Mouse (Mus musculus) gastrocnemius, postnatal 14 days (tissue): ENCODE results near the gene Fstl4. TPM values are rescaled to one million over a fixed set of nuclear protein-coding genes. Genes with fewer than 3 reads are reported as not detected.
"Not testable (repeated sequence)": the region's sequence is repeated elsewhere in the genome, so short reads cannot be mapped to it uniquely, and the experiment has no call there.

ENCODE experiments used
- DNase-seq: peaks from one replicate; pipeline ENCODE4 v3.0.0; 2021; ENCODE audit warnings: mixed read lengths
- intact Hi-C: fragments of 180-260 bp; cut with DNase I; formaldehyde crosslinking; loops from one replicate; pipeline ENCODE4 v1.15.1; 2025; ENCODE audit warnings: low total_unique reads
- total RNA-seq, 2 experiments: library from RNA; stranded (reverse); gene quantifications; 2 replicates each; pipeline ENCODE4 v1.2.3; 2021

The Fstl4 gene
- total RNA-seq, 2 experiments from 2014 or later: 0.08 TPM; not detected in 1

GRCm38 (mm10) chr11:53067699-53068478 is 303.5 kb downstream of the Fstl4 start:
- intact Hi-C loops: no loop called here
- DNase-seq: no peak

DNA sequence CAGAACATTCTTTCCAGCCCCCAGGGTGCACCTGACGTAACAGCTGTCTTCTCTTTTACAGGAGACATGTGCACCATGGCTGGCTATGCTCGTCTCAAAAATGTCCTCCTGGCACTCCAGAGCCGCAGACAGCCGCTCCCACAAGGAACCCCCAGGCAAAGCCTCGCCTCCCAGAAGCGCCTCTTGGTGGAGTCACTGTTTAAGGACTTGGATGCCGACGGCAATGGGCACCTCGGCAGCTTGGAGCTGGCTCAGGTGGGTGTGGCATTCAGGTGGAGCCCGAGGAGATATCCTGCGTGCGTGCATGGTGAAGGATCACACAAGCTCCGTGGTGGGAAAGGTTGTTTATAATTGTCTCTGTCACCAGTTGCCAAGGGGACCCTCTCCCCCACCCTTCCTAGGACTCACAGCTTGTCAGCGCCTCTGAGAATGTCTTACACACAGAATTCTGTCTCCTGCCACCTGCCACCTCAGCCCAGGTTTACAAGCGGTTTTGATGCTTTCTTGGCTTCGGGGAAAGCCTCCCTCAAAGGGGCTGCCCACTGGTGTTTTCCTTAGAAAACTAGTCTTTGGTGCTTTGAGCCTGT is 304.1 kb downstream of the Fstl4 start:
- intact Hi-C loops: no loop called here
- DNase-seq: no peak

DNA sequence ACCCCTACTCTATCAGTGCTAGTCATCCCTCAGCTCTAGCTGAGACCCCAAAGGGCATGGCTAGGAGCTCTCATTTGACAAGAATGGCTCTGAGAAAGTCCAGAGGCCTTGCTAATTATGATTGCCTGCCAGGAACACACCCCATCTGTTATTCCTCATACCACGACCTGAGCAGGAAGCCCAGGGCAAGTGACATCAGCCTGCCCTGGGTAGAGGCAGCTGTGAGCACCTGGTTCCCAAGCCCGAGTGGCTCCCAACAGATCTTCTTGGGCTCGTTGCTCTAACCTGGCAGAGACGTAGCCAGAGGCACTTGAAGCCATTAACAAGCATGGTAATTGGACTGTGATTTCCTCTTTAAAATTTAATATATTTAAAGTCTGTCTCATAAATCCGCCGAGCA is 305.3 kb downstream of the Fstl4 start:
- intact Hi-C loops: no loop called here

GRCm38 (mm10) chr11:53071602-53072001 is 307.2 kb downstream of the Fstl4 start:
- intact Hi-C loops: no loop called here
- no peak for DNase-seq

More for the DNA sequence above, 305.3 kb downstream of the Fstl4 start:
- no peak for DNase-seq

DNA sequence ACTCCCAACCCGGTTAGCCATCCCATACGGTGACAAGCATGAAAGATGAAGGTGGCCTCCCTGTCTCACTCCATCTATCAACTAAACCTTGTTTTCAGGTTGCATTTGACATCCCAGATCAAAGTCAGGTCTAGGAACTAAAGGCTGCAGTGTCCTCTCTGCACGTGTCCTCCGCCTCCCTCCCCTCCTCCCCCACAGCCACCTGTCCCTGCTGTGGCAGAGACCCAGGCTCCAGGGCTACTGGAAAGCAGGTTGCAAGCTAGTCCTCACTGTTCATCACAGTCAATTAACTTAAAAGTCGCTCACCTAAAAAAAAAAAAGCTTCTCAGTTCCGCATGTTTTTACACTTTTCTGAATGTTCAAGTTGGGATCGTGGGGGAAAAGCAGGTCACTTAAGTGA is 313.2 kb downstream of the Fstl4 start:
- DNase-seq: no peak
- intact Hi-C loops: no loop called here

- no peak for DNase-seq
- intact Hi-C loops: no loop called here
Observed at GRCm38 (mm10) chr11:53078419-53079334, 314.2 kb downstream of the Fstl4 start.

- no peak for DNase-seq
- intact Hi-C loops: loop anchor here (10.0 kb wide), 1 partner anchor 173 kb away; no protein-coding TSS in a partner anchor
Observed at GRCm38 (mm10) chr11:53081310-53081709, 316.9 kb downstream of the Fstl4 start.

GRCm38 (mm10) chr11:53085367-53085766 is 320.9 kb downstream of the Fstl4 start:
- intact Hi-C loops: loop anchor here (10.0 kb wide), 1 partner anchor 169 kb away; no protein-coding TSS in a partner anchor
- peak; percentile 43 for DNase-seq

DNA sequence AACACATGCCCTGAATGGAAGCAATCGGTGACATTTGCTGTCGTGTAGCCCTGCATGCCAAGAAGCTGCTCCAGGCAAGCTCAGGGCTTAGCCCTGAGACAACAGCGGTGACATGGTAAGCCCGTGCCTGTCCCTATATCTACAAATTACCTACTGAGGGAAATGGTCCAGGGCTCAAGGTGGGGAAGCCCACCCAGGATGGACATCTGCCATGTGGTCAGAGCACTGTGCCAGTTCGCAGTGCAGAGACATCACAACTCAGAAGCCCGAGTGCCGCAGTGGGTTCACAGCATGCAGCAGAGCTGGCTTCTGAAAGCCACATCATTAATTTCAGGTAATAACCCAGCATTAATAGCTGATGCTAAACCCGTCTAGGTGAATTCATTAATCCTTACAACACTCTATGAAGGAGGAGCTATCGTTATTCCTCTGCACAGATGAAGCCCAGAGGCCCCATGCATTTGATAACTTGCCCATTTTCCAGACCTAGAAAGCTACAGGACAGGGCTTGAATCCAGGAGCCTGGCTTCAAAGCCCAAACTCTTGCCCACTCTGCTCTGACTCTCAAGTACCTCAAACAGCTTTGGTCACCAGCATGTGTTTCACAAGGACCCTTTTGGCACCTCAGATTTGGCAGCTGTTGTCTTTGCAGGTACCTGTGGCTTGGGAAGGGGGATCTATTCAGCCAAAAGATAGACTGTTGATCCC is 321.6 kb downstream of the Fstl4 start:
- DNase-seq: no peak
- intact Hi-C loops: loop anchor here (10.0 kb wide), 1 partner anchor 169 kb away; no protein-coding TSS in a partner anchor

DNA sequence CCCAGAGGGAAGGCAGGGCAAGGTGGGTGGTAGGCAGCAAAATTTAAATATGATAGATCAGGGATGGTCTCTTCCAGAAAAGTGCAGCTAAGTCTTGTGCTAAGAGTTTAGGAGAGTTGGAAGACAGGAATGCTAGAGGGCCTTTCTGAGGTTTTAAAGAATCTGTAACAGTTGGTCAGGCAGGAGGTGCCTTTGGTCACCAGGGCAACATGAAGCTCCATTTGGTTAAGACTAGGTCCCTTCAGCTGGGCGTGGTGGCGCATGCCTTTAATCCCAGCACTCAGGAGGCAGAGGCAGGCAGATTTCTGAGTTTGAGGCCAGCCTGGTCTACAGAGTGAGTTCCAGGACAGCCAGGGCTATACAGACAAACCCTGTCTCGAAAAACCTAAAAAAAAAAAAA is 323.5 kb downstream of the Fstl4 start:
- not testable (repeated sequence) for DNase-seq
- intact Hi-C loops: loop anchor here (10.0 kb wide), 1 partner anchor 167 kb away; no protein-coding TSS in a partner anchor

GRCm38 (mm10) chr11:53091596-53091995 is 327.2 kb downstream of the Fstl4 start:
- intact Hi-C loops: no loop called here
- no peak for DNase-seq

- intact Hi-C loops: no loop called here
- no peak for DNase-seq
Observed at GRCm38 (mm10) chr11:53096871-53097270, 332.4 kb downstream of the Fstl4 start.

DNA sequence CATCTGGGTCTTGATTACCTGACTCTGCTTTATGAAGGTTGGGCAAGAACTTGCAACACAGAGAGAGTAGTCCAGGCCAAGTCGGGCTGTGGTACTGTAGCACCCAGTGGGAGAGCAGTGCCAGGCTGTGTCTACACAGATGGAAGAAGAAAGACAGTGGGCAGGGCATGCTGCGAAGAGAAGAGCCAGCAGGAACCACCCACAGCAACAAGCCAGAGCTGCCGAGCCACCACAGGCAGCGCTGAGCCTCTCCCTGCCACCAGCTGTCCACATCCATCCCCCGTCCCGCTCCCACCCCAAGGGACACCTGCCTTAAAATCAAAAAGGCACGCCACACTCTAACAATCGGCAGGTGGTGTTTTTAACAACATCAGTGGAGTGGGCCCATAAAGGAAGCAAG is 332.9 kb downstream of the Fstl4 start:
- intact Hi-C loops: no loop called here

GRCm38 (mm10) chr11:53097870-53098269 is 333.4 kb downstream of the Fstl4 start:
- intact Hi-C loops: no loop called here
- DNase-seq: no peak

More for the DNA sequence above, 332.9 kb downstream of the Fstl4 start:
- DNase-seq: no peak

GRCm38 (mm10) chr11:53098780-53099198 is 334.4 kb downstream of the Fstl4 start:
- intact Hi-C loops: no loop called here
- peak; percentile 47 for DNase-seq

- intact Hi-C loops: no loop called here
- no peak for DNase-seq
Observed at GRCm38 (mm10) chr11:53099322-53099721, 334.9 kb downstream of the Fstl4 start.

DNA sequence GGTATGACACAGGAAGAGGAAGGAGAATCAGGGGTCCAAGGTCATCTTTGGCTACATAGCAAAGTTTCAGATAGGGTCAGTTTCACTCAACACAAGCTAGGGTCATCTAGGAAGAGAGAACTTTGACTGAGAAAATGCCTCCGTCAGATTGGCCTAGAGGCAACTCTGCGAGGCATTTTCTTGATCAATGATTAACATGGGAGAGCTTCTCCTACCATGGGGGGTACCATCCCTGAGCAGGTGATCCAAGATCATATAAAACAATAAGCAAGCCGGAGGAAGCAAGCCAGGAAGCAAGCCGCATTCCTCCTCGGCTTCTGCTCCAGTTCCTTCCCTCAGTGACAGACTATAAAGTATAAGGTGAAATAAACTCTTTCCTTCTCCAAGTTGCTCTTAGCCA is 337.3 kb downstream of the Fstl4 start:
- no peak for DNase-seq
- intact Hi-C loops: no loop called here

DNA sequence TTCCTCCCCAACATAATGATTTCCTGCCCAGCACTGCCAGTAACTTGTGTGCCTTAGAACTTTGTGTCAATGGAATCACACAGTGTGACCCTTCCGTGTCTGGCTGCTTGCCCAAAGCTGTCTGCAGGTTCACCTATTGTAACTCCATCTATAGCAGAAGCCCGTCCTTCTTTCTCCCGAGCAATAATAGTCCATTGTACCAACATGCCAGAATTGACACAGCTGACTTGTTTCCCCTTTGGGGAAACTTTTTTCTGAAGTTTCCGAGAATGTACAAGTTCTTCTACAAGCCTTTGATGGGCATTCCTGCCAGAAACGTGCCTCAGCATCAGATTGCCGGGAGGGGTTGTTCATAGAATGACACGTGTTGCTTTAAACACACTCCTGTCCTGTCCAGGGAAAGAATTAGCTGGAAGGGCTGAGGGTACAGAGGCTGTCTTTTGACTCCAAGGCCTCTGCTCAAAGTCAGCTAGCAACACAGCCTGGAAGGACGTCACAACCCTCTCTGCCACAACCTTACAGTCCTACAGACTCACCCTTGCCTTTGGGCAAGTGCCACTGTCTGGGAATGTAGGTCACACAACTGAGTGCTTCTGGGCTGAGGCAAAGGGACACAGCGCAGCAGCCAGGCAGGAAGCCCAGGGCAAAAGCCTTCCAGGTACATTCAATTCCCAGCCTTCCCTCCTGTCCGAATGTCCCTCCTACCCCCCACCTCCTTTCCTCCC is 339.3 kb downstream of the Fstl4 start:
- peak; percentile 55 for DNase-seq
- intact Hi-C loops: no loop called here

DNA sequence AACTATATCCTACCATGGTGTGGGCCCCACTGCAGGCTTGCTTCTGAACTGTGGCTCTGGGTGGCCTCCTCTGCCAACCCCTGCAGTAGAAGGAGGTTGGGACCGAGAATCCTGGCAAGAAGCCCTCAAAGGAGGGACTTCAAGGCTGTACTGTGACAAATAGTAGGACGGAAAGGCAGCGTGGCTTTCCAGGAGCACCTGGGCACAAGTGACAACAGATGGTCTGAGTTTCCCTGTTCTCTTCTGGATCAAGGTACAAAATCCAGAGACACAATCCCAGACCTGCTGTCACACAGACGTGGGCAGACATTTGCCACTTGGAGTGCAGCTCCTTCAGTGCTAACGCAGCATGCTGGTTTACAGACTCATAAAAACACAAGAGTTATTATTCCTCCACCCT is 343.3 kb downstream of the Fstl4 start:
- DNase-seq: no peak
- intact Hi-C loops: no loop called here
